Mouse (Mus musculus) embryonic facial prominence, embryonic 13.5 days (tissue): Measurements from ENCODE around the gene Fgf15. TPM values are rescaled to one million over a fixed set of nuclear protein-coding genes. Genes with fewer than 3 reads are reported as not detected.
A peak's percentile ranks its signal among the peaks of the same experiment; 100 is the strongest.

ENCODE experiments used
- ATAC-seq: fragments of 200-750 bp; cut with Nextera tagmentation; 2 replicates; pipeline ENCODE4 v1.8.0; 2017; ENCODE audit warnings: low read depth; ENCODE audit not compliant: insufficient number of reproducible peaks, insufficient read depth, low FRiP score, low TSS enrichment
- H3K27ac ChIP-seq: fragments of 300-500 bp; sonication (generic); 2 replicates; pipeline ENCODE4 v1.5.1; 2015; ENCODE audit warnings: moderate library complexity, mild to moderate bottlenecking, inconsistent platforms
- H3K27me3 ChIP-seq: fragments of 300-500 bp; sonication (generic); 2 replicates; pipeline ENCODE4 v1.6.1; 2015; ENCODE audit warnings: mild to moderate bottlenecking, inconsistent platforms
- H3K36me3 ChIP-seq: fragments of 300-500 bp; sonication (generic); 2 replicates; pipeline ENCODE4 v1.6.1; 2015; ENCODE audit warnings: mild to moderate bottlenecking, inconsistent platforms
- H3K4me1 ChIP-seq: fragments of 300-500 bp; sonication (generic); 2 replicates; pipeline ENCODE4 v1.6.1; 2015; ENCODE audit warnings: inconsistent platforms
- H3K4me2 ChIP-seq: fragments of 300-500 bp; sonication (generic); 2 replicates; pipeline ENCODE4 v1.6.1; 2015; ENCODE audit warnings: moderate library complexity, mild to moderate bottlenecking, inconsistent platforms
- H3K4me3 ChIP-seq: fragments of 300-500 bp; sonication (generic); 2 replicates; pipeline ENCODE4 v1.5.1; 2015; ENCODE audit warnings: mild to moderate bottlenecking, inconsistent platforms
- H3K9ac ChIP-seq: fragments of 300-500 bp; sonication (generic); 2 replicates; pipeline ENCODE4 v1.6.1; 2015; ENCODE audit warnings: mild to moderate bottlenecking, inconsistent platforms
- H3K9me3 ChIP-seq: fragments of 300-500 bp; sonication (generic); 2 replicates; pipeline ENCODE4 v1.6.1; 2016; ENCODE audit warnings: inconsistent platforms
- WGBS: fragments of 180-500 bp; shearing (Covaris S2); methylation state at CpG from one replicate; pipeline ENCODE4 v1.1.7; 2015; ENCODE audit warnings: mixed read lengths; 5-methylcytosine and 5-hydroxymethylcytosine counted together
- polyA plus RNA-seq: library from polyadenylated mRNA; unstranded; fragments of >200 nt; fragmentation: Nextera tagmentation; extraction: Ambion mirVana; gene quantifications from 2 replicates; pipeline ENCODE4 v1.2.1, GENCODE M21; 2015

Gene Fgf15
- polyA plus RNA-seq, 1 experiment from 2014 or later: 0.80 TPM

DNA sequence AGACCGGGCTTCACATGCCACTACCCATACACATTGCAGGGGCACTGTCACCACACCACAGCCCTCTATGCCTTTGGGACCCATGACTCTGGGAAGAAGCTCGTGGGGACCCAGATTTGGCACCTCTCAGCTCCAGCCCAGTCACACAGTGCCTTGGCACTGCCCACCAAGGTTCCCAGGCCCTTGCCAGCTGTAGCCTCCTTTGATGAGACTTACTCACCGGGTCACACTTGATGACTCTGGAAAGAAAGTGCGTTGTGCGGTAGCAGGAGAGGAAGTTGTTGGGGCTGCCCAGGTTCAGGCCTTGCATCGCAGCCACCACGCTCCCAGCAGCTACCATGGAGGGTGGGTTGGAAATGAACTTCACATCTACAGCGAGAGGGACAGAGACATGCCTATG, 37.5 kb downstream of the Fgf15 start:
- Histone ChIP-seq H3K4me1 (peaks cover 24% of the 10 kb centered on the region), H3K27me3 (peaks cover 3% of the 10 kb centered on the region; the same call in 1 of the 2 replicates), H3K9ac (no peak overlapping the region), H3K9me3 (no peaks in the 10 kb centered on the region), H3K4me3 (no peak overlapping the region), H3K27ac (no peak overlapping the region), H3K4me2 (no peak overlapping the region), H3K36me3 (peaks cover 71% of the 10 kb centered on the region)
- ATAC-seq: no peak
- WGBS: 92% methylated on average over 8 of the region's 8 CpGs

GRCm38 (mm10) chr7:144934901-144935300, 38.6 kb downstream of the Fgf15 start:
- no peak overlapping the region for H3K4me3 ChIP-seq
- H3K36me3 ChIP-seq: peaks cover 60% of the 10 kb centered on the region
- peaks cover 11% of the 10 kb centered on the region for H3K27me3 ChIP-seq
- WGBS: 87% methylated on average over 5 of the region's 5 CpGs
- peaks cover 32% of the 10 kb centered on the region for H3K4me1 ChIP-seq
- no peak overlapping the region for H3K27ac ChIP-seq
- no peak overlapping the region for H3K4me2 ChIP-seq
- no peak overlapping the region for H3K9ac ChIP-seq
- ATAC-seq: no peak
- no peaks in the 10 kb centered on the region for H3K9me3 ChIP-seq

- H3K27ac ChIP-seq: no peak overlapping the region
- no peak for ATAC-seq
- 54% methylated on average over 5 of the region's 5 CpGs for WGBS
- peaks cover 56% of the 10 kb centered on the region for H3K36me3 ChIP-seq
- H3K4me3 ChIP-seq: no peak overlapping the region
- 0 out of 2 replicates have a peak overlapping the region, but pooled peaks have one; percentile 5 for H3K4me2 ChIP-seq
- peaks cover 39% of the 10 kb centered on the region for H3K4me1 ChIP-seq
- no peaks in the 10 kb centered on the region for H3K9me3 ChIP-seq
- H3K9ac ChIP-seq: peak overlapping the region; percentile 21; the same call in 1 of the 2 replicates
- H3K27me3 ChIP-seq: peaks cover 11% of the 10 kb centered on the region
Observed at GRCm38 (mm10) chr7:144935563-144935962, 39.2 kb downstream of the Fgf15 start.

GRCm38 (mm10) chr7:144936311-144936880, 40.1 kb downstream of the Fgf15 start:
- Histone ChIP-seq H3K4me2 (peak overlapping the region; percentile 93), H3K4me1 (peaks cover 45% of the 10 kb centered on the region), H3K27me3 (peaks cover 11% of the 10 kb centered on the region), H3K27ac (no peak overlapping the region), H3K4me3 (no peak overlapping the region), H3K9ac (peak overlapping the region; percentile 21; the same call in 1 of the 2 replicates), H3K9me3 (no peaks in the 10 kb centered on the region), H3K36me3 (peaks cover 52% of the 10 kb centered on the region)
- 88% methylated on average over 4 of the region's 4 CpGs for WGBS
- ATAC-seq: no peak

GRCm38 (mm10) chr7:144937490-144937889, 41.2 kb downstream of the Fgf15 start:
- H3K4me3 ChIP-seq: peak overlapping the region; percentile 67
- H3K9me3 ChIP-seq: no peaks in the 10 kb centered on the region
- 2% methylated on average over 20 of the region's 20 CpGs for WGBS
- peak overlapping the region; percentile 93 for H3K4me2 ChIP-seq
- peaks cover 15% of the 10 kb centered on the region for H3K27me3 ChIP-seq
- peak overlapping the region; percentile 86 for H3K9ac ChIP-seq
- H3K4me1 ChIP-seq: peaks cover 54% of the 10 kb centered on the region
- no peak for ATAC-seq
- peaks cover 48% of the 10 kb centered on the region for H3K36me3 ChIP-seq
- peak overlapping the region; percentile 87 for H3K27ac ChIP-seq

GRCm38 (mm10) chr7:144937899-144938517, 41.7 kb downstream of the Fgf15 start:
- Histone ChIP-seq H3K4me3 (peak overlapping the region; percentile 67), H3K36me3 (peaks cover 43% of the 10 kb centered on the region), H3K27me3 (peaks cover 18% of the 10 kb centered on the region), H3K4me2 (peak overlapping the region; percentile 93), H3K9me3 (no peaks in the 10 kb centered on the region), H3K9ac (peak overlapping the region; percentile 86), H3K4me1 (peaks cover 60% of the 10 kb centered on the region), H3K27ac (peak overlapping the region; percentile 87)
- WGBS: 1% methylated on average over 39 of the region's 39 CpGs
- no peak for ATAC-seq

DNA sequence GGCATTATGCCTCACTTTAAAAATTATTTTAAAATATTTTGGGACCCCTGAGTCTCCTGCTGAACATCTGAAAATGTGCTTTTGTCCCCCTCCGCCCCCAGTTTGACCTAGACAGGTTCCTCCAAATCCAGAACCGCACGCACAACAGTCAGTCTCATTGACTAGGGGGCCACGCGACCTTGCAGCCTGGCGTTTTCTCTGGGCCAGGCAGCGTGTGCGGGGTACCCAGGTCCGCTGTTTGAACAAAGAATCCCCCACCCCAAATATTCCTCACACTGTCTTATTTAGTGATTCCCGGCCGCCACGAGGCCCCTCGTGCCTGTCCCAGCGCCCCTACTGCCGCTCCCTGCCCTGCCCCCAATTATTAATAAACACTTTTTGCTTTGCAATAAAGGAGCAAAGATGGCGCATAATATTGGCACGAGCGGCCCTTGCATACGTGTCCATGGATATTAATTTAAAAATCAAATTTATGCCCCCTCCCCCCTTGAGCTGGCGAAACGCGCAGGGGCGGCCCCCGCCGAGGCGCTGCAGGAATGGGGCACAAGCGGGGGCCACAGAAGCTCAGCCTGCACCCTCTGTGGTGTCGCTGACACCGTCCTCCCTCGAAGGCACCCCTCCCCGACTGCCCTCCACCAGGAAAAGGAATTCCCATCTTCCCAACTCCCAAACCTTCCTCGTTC, 42.5 kb downstream of the Fgf15 start:
- H3K4me3 ChIP-seq: peak overlapping the region; percentile 67
- H3K9ac ChIP-seq: peak overlapping the region; percentile 86
- H3K27me3 ChIP-seq: peaks cover 18% of the 10 kb centered on the region
- peak overlapping the region; percentile 87 for H3K27ac ChIP-seq
- under 1% methylated on average over 32 of the region's 32 CpGs for WGBS
- H3K9me3 ChIP-seq: no peaks in the 10 kb centered on the region
- H3K4me2 ChIP-seq: peak overlapping the region; percentile 93
- H3K36me3 ChIP-seq: peaks cover 35% of the 10 kb centered on the region
- no peak for ATAC-seq
- H3K4me1 ChIP-seq: peaks cover 67% of the 10 kb centered on the region

DNA sequence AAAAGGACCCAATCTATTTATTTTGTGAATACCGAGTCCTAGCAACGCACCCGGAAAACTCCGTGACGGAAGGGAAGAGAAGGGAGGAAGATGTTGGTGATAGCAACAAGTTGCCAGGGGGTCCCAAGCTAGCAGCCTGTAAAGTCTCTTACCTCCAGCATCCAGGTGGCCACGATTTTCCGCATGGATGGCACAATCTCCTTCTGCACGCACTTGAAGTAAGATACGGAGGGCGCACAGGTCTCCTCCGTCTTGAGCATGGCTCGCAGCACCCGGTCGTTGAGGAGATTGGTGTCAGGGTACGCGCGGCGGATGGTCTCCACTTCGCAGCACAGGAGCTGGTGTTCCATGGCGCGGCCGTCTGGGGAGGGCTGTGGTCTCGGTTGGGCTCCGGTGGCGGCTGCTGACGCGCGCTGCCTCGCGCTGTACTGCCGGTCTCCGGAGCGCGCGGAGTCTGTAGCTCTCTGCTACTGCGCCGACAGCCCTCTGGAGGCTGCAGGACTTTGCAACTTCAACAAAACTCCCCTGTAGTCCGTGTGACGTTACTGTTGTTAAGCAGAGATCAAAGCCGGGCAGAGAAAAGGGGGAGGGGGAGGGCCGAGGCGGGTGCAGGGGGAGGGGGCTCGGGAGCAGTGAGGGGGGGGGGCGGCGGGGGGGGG, 43.1 kb downstream of the Fgf15 start, which contains the start of gene Ccnd1:
Gene Ccnd1, minus strand, starts transcription at position 582 of the 659 bp plus-strand sequence.
- Histone ChIP-seq H3K4me1 (peaks cover 68% of the 10 kb centered on the region), H3K27ac (peak within 1 kb of the TSS; percentile 92), H3K9me3 (no peaks in the 10 kb centered on the region), H3K9ac (peak within 1 kb of the TSS; percentile 86), H3K36me3 (peaks cover 29% of the 10 kb centered on the region), H3K27me3 (peaks cover 18% of the 10 kb centered on the region), H3K4me3 (peak within 1 kb of the TSS; percentile 67), H3K4me2 (peak within 1 kb of the TSS; percentile 93)
- WGBS: under 1% methylated on average over 40 of the region's 45 CpGs
- ATAC-seq: peak; percentile 67

DNA sequence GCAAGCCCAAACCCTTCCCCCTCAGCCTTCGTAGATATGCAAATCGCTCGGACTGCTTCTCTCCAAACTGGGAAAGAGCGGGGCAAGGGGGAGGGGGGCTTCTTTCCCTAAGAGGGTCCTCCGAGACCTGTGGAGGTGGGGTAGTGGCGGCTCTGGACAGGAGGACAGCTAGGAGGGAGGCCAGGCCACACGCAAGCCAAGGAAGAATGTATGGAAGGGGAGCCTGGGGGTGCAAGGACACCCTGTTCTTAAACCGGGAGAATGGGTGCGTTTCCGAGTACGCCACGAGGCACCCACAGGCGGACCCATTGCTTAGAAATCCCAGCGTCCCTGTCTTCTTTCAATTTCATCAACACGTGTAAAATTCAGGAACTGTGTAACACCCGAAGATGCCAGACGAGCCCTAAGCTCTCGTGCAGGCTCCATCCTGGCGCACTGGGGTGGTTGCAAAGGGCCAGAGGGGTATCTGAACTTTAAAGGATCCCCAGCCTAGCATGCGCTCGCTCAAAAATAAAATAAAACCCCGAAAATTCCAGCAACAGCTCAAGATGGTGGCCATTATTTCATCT, 43.8 kb downstream of the Fgf15 start:
- Histone ChIP-seq H3K27ac (peak overlapping the region; percentile 87), H3K9me3 (no peaks in the 10 kb centered on the region), H3K4me3 (peak overlapping the region; percentile 67), H3K4me1 (peaks cover 68% of the 10 kb centered on the region), H3K9ac (peak overlapping the region; percentile 86), H3K36me3 (peaks cover 22% of the 10 kb centered on the region), H3K27me3 (peaks cover 18% of the 10 kb centered on the region), H3K4me2 (peak overlapping the region; percentile 93)
- WGBS: under 1% methylated on average over 22 of the region's 22 CpGs
- ATAC-seq: 0 out of 2 replicates have a peak, but pooled peaks have one; percentile 10

DNA sequence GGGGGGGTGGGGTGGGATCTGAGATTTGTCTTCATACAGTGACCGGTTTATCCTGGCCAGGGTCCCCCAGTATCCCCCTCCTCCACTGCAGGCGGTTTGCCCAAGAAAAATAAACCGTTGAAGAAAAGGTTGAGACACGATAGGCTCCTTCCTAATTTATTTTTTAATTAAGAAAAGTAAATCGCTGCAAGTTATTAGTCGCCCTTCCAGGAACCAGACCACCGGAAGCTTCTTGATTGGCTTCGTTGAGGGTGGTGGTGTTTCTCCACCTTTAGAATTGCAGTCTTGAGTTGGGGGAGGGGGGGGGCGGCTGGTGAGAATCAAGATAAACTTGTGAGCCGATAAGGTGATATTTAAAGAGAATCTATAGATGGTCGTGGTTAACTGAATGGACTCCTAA, 44.3 kb downstream of the Fgf15 start:
- Histone ChIP-seq H3K4me1 (peaks cover 69% of the 10 kb centered on the region), H3K4me3 (peak overlapping the region; percentile 67), H3K36me3 (peaks cover 17% of the 10 kb centered on the region), H3K9ac (no peak overlapping the region), H3K9me3 (no peaks in the 10 kb centered on the region), H3K27me3 (peaks cover 18% of the 10 kb centered on the region), H3K4me2 (peak overlapping the region; percentile 93), H3K27ac (peak overlapping the region; percentile 92; the same call in 1 of the 2 replicates)
- 1% methylated on average over 11 of the region's 11 CpGs for WGBS
- ATAC-seq: no peak

- peak; percentile 68 for ATAC-seq
Observed at GRCm38 (mm10) chr7:144941242-144941831, 45.0 kb downstream of the Fgf15 start.

More at GRCm38 (mm10) chr7:144941242-144941831, 45.0 kb downstream of the Fgf15 start:
- peaks cover 63% of the 10 kb centered on the region for H3K4me1 ChIP-seq
- peaks cover 10% of the 10 kb centered on the region for H3K36me3 ChIP-seq
- peak overlapping the region; percentile 93 for H3K4me2 ChIP-seq
- no peaks in the 10 kb centered on the region for H3K9me3 ChIP-seq
- H3K9ac ChIP-seq: peak overlapping the region; percentile 76
- H3K27ac ChIP-seq: peak overlapping the region; percentile 92
- WGBS: under 1% methylated on average over 39 of the region's 39 CpGs
- H3K27me3 ChIP-seq: peaks cover 18% of the 10 kb centered on the region
- H3K4me3 ChIP-seq: peak overlapping the region; percentile 67
